Mouse (Mus musculus): Measurements from ENCODE around the gene Acot8. TPM values are rescaled to one million over a fixed set of nuclear protein-coding genes. Genes with fewer than 3 reads are reported as not detected.

Gene Acot8
- polyA plus RNA-seq, 1 experiment from 2014 or later: 22.2 TPM

DNA sequence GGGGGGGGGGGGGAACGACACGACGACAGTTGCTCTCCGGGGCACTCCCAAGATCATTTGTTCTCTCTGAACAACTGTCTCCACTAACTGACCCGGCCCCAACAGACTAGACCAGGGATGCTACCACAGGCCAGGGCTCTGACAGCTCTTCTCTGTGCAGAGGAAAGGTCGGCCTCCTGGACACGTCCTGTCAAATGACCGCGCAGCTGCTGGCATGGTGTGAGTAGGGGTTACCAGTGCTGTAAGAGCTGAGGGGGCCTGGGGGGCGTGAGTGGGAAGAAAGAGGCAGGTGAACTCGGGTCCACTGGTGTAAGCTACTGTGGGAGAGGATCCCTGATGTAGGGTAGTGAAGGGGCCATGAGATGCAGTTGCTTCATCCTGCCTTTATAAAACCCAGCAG lies 46.8 kb downstream of the Acot8 start:
- Histone ChIP-seq H3K27me3 (replicated peaks; ENCODE audit: control insufficient read depth, insufficient read depth, low read length) (no peaks in the 10 kb centered on the region), H3K27ac (ENCODE audit: low read depth, low read length) (no peak overlapping the region), H3K4me2 (ENCODE audit: low read length) (no peak overlapping the region), H3K4me3 (ENCODE audit: low read length) (no peak overlapping the region), H3K4me1 (ENCODE audit: control insufficient read depth, insufficient read depth, low read depth, low read length) (no peaks in the 10 kb centered on the region), H3K36me3 (ENCODE audit: control insufficient read depth, insufficient read depth, low read length) (peaks cover 54% of the 10 kb centered on the region), H3K9ac (ENCODE audit: low read depth, low read length) (no peak overlapping the region), H3K9me3 (ENCODE audit: control insufficient read depth, low read length) (no peaks in the 10 kb centered on the region)
- no peak for ATAC-seq
- WGBS: 97% methylated on average over 8 of the region's 11 CpGs

DNA sequence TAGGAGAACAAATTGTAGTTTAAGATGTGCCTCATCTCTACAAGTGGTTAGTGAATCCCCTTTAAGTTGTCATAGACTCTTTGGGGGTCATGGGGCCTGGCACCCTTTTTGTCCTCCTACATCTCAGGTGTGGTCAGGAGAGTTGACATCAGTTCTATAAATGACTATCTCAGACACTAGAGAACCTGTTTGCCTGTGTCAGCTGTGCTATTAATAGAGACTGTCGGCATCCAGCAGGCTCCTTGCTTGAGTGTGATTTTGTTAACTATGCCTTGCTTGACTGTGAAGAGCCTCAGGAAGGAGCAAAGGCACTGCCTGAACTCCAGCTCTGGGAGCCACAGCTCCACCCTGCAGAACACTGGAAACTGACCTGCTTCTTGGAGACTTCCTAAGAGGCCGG lies 49.9 kb downstream of the Acot8 start:
- Histone ChIP-seq H3K4me2 (ENCODE audit: low read length) (no peak overlapping the region), H3K9me3 (ENCODE audit: control insufficient read depth, low read length) (no peaks in the 10 kb centered on the region), H3K4me3 (ENCODE audit: low read length) (no peak overlapping the region), H3K36me3 (ENCODE audit: control insufficient read depth, insufficient read depth, low read length) (peaks cover 49% of the 10 kb centered on the region), H3K9ac (ENCODE audit: low read depth, low read length) (no peak overlapping the region), H3K4me1 (ENCODE audit: control insufficient read depth, insufficient read depth, low read depth, low read length) (no peaks in the 10 kb centered on the region), H3K27me3 (replicated peaks; ENCODE audit: control insufficient read depth, insufficient read depth, low read length) (no peaks in the 10 kb centered on the region), H3K27ac (ENCODE audit: low read depth, low read length) (no peak overlapping the region)
- ATAC-seq: no peak
- WGBS: 86% methylated on average over 2 of the region's 2 CpGs

- no peaks in the 10 kb centered on the region for H3K27me3 ChIP-seq (replicated peaks; ENCODE audit: control insufficient read depth, insufficient read depth, low read length)
- H3K4me2 ChIP-seq (ENCODE audit: low read length): no peak overlapping the region
- H3K4me3 ChIP-seq (ENCODE audit: low read length): no peak overlapping the region
- H3K27ac ChIP-seq (ENCODE audit: low read depth, low read length): no peak overlapping the region
- WGBS: 90% methylated on average over 11 of the region's 11 CpGs
- H3K9me3 ChIP-seq (ENCODE audit: control insufficient read depth, low read length): no peaks in the 10 kb centered on the region
- no peak for ATAC-seq
- H3K9ac ChIP-seq (ENCODE audit: low read depth, low read length): no peak overlapping the region
- H3K4me1 ChIP-seq (ENCODE audit: control insufficient read depth, insufficient read depth, low read depth, low read length): no peaks in the 10 kb centered on the region
- peaks cover 45% of the 10 kb centered on the region for H3K36me3 ChIP-seq (ENCODE audit: control insufficient read depth, insufficient read depth, low read length)
Measured at GRCm38 (mm10) chr2:164754105-164754504, 50.6 kb downstream of the Acot8 start.

- 83% methylated on average over 2 of the region's 2 CpGs for WGBS
- H3K36me3 ChIP-seq (ENCODE audit: control insufficient read depth, insufficient read depth, low read length): peaks cover 43% of the 10 kb centered on the region
Measured at GRCm38 (mm10) chr2:164752454-164752853, 52.2 kb downstream of the Acot8 start.

GRCm38 (mm10) chr2:164748991-164749390 lies 55.7 kb downstream of the Acot8 start:
- no peaks in the 10 kb centered on the region for H3K27me3 ChIP-seq (replicated peaks; ENCODE audit: control insufficient read depth, insufficient read depth, low read length)
- no peak overlapping the region for H3K4me2 ChIP-seq (ENCODE audit: low read length)
- 90% methylated on average over 6 of the region's 6 CpGs for WGBS
- peaks cover 13% of the 10 kb centered on the region for H3K36me3 ChIP-seq (ENCODE audit: control insufficient read depth, insufficient read depth, low read length)
- H3K9me3 ChIP-seq (ENCODE audit: control insufficient read depth, low read length): no peaks in the 10 kb centered on the region
- H3K27ac ChIP-seq (ENCODE audit: low read depth, low read length): no peak overlapping the region
- no peak overlapping the region for H3K4me3 ChIP-seq (ENCODE audit: low read length)
- no peak for ATAC-seq
- H3K4me1 ChIP-seq (ENCODE audit: control insufficient read depth, insufficient read depth, low read depth, low read length): peaks cover 20% of the 10 kb centered on the region
- no peak overlapping the region for H3K9ac ChIP-seq (ENCODE audit: low read depth, low read length)

More at GRCm38 (mm10) chr2:164752454-164752853, 52.2 kb downstream of the Acot8 start:
- no peaks in the 10 kb centered on the region for H3K27me3 ChIP-seq (replicated peaks; ENCODE audit: control insufficient read depth, insufficient read depth, low read length)
- no peak overlapping the region for H3K4me2 ChIP-seq (ENCODE audit: low read length)
- no peak overlapping the region for H3K4me3 ChIP-seq (ENCODE audit: low read length)
- H3K9me3 ChIP-seq (ENCODE audit: control insufficient read depth, low read length): no peaks in the 10 kb centered on the region
- H3K9ac ChIP-seq (ENCODE audit: low read depth, low read length): no peak overlapping the region
- no peak overlapping the region for H3K27ac ChIP-seq (ENCODE audit: low read depth, low read length)
- ATAC-seq: no peak
- peaks cover 2% of the 10 kb centered on the region for H3K4me1 ChIP-seq (ENCODE audit: control insufficient read depth, insufficient read depth, low read depth, low read length)

- H3K4me1 ChIP-seq (ENCODE audit: control insufficient read depth, insufficient read depth, low read depth, low read length): peaks cover 20% of the 10 kb centered on the region
- H3K4me2 ChIP-seq (ENCODE audit: low read length): no peak overlapping the region
- 92% methylated on average over 4 of the region's 4 CpGs for WGBS
- no peaks in the 10 kb centered on the region for H3K27me3 ChIP-seq (replicated peaks; ENCODE audit: control insufficient read depth, insufficient read depth, low read length)
- H3K27ac ChIP-seq (ENCODE audit: low read depth, low read length): no peak overlapping the region
- H3K4me3 ChIP-seq (ENCODE audit: low read length): no peak overlapping the region
- ATAC-seq: no peak
- H3K9me3 ChIP-seq (ENCODE audit: control insufficient read depth, low read length): no peaks in the 10 kb centered on the region
- H3K36me3 ChIP-seq (ENCODE audit: control insufficient read depth, insufficient read depth, low read length): peaks cover 9% of the 10 kb centered on the region
- no peak overlapping the region for H3K9ac ChIP-seq (ENCODE audit: low read depth, low read length)
Measured at GRCm38 (mm10) chr2:164748191-164748590, 56.5 kb downstream of the Acot8 start.

- no peaks in the 10 kb centered on the region for H3K27me3 ChIP-seq (replicated peaks; ENCODE audit: control insufficient read depth, insufficient read depth, low read length)
Measured at GRCm38 (mm10) chr2:164746693-164747092, 58.0 kb downstream of the Acot8 start.

GRCm38 (mm10) chr2:164745843-164746479 lies 58.7 kb downstream of the Acot8 start, which contains the start of the genes Wfdc3 and Dnttip1:
TSS of gene Wfdc3 (minus strand) at chr2:164745931.
TSS of gene Dnttip1 (plus strand) at chr2:164745983.
- peak within 1 kb of the TSS; percentile 96 for H3K9ac ChIP-seq (ENCODE audit: low read depth, low read length)
- ATAC-seq: peak; percentile 93
- H3K4me2 ChIP-seq (ENCODE audit: low read length): peak within 1 kb of the TSS; percentile 92
- H3K9me3 ChIP-seq (ENCODE audit: control insufficient read depth, low read length): no peaks in the 10 kb centered on the region
- H3K36me3 ChIP-seq (ENCODE audit: control insufficient read depth, insufficient read depth, low read length): peaks cover 4% of the 10 kb centered on the region; the same call in 1 of the 2 replicates
- WGBS: under 1% methylated on average over 65 of the region's 70 CpGs
- peaks cover 20% of the 10 kb centered on the region for H3K4me1 ChIP-seq (ENCODE audit: control insufficient read depth, insufficient read depth, low read depth, low read length)
- H3K27me3 ChIP-seq (replicated peaks; ENCODE audit: control insufficient read depth, insufficient read depth, low read length): no peaks in the 10 kb centered on the region
- peak within 1 kb of the TSS; percentile 97 for H3K4me3 ChIP-seq (ENCODE audit: low read length)
- H3K27ac ChIP-seq (ENCODE audit: low read depth, low read length): peak within 1 kb of the TSS; percentile 81

More at GRCm38 (mm10) chr2:164746693-164747092, 58.0 kb downstream of the Acot8 start:
- WGBS: 62% methylated on average over 8 of the region's 8 CpGs
- Histone ChIP-seq H3K36me3 (ENCODE audit: control insufficient read depth, insufficient read depth, low read length) (peaks cover 4% of the 10 kb centered on the region; the same call in 1 of the 2 replicates), H3K9ac (ENCODE audit: low read depth, low read length) (peak overlapping the region; percentile 96), H3K9me3 (ENCODE audit: control insufficient read depth, low read length) (no peaks in the 10 kb centered on the region), H3K27ac (ENCODE audit: low read depth, low read length) (no peak overlapping the region), H3K4me1 (ENCODE audit: control insufficient read depth, insufficient read depth, low read depth, low read length) (peaks cover 20% of the 10 kb centered on the region), H3K4me2 (ENCODE audit: low read length) (peak overlapping the region; percentile 92), H3K4me3 (ENCODE audit: low read length) (peak overlapping the region; percentile 97)
- ATAC-seq: no peak

- H3K36me3 ChIP-seq (ENCODE audit: control insufficient read depth, insufficient read depth, low read length): peaks cover 4% of the 10 kb centered on the region; the same call in 1 of the 2 replicates
- peaks cover 20% of the 10 kb centered on the region for H3K4me1 ChIP-seq (ENCODE audit: control insufficient read depth, insufficient read depth, low read depth, low read length)
- ATAC-seq: no peak
- no peaks in the 10 kb centered on the region for H3K27me3 ChIP-seq (replicated peaks; ENCODE audit: control insufficient read depth, insufficient read depth, low read length)
- WGBS: 72% methylated on average over 13 of the region's 13 CpGs
- no peak overlapping the region; the same call in 1 of the 2 replicates for H3K9ac ChIP-seq (ENCODE audit: low read depth, low read length)
- H3K9me3 ChIP-seq (ENCODE audit: control insufficient read depth, low read length): no peaks in the 10 kb centered on the region
- peak overlapping the region; percentile 88 for H3K4me2 ChIP-seq (ENCODE audit: low read length)
- H3K27ac ChIP-seq (ENCODE audit: low read depth, low read length): no peak overlapping the region
- peak overlapping the region; percentile 97 for H3K4me3 ChIP-seq (ENCODE audit: low read length)
Measured at GRCm38 (mm10) chr2:164744987-164745386, 59.7 kb downstream of the Acot8 start.

Measured in hindbrain, embryonic 16.5 days (tissue).